Mouse (Mus musculus) 3T3-L1 (cell line): ENCODE results near the gene Adgrv1.
A peak's percentile ranks its signal among the peaks of the same experiment; 100 is the strongest.

Experiments
- DNase-seq: peaks from one replicate; pipeline ENCODE4 v3.0.0-alpha.2; 2015; ENCODE audit warnings: low read depth, low spot score

The Adgrv1 gene

DNA sequence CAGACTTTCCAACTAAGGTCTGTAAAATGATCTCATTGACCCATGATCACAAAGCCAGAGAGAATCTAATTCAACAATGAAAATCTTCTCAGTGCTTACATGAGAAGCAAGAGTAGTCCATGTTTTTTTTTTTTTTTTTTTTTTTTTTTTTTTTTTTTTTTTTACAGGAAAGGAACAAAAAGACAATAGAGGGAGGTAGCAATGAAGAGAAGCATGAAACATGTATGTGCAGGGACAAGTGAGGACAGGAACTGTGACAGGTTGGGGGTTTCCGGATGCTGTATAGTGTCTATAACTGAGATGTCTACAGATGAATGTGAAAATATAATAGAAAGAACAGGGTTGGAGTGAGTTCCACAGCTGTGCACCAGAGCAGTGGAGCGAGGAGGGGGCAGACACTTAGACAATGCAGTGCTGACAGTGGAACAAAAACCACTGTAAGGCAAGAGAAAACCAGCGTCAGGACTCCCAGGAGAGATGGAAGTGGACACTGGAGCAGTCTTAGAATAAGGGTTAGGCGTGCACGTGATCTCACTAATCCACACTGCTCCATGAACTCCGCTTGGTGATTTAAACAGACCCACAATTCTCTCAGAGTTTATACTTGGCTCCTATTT is 490.6 kb downstream of the Adgrv1 start:
- no peak for DNase-seq

- peak; percentile 68 for DNase-seq
Observed at GRCm38 (mm10) chr13:81136652-81137422, 496.1 kb downstream of the Adgrv1 start.

DNA sequence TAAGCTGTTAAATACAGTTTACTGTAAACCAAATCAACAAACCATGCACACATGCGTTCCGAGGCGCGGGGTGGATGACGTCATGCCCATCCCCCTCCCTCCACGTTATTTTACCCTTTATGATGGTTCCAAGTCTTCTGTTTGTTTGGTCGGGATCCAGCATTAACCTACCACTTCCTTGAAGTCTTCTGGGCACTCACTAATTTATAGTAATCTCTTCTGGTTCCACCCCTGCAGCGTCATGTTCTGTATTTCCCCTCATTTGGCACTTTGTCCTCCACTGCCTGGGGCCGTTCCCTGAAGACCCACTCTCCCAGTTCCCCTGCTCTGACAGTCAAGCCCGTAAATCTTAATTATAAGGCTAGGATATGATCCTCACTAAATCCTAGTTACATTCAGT is 497.0 kb downstream of the Adgrv1 start:
- no peak for DNase-seq

DNA sequence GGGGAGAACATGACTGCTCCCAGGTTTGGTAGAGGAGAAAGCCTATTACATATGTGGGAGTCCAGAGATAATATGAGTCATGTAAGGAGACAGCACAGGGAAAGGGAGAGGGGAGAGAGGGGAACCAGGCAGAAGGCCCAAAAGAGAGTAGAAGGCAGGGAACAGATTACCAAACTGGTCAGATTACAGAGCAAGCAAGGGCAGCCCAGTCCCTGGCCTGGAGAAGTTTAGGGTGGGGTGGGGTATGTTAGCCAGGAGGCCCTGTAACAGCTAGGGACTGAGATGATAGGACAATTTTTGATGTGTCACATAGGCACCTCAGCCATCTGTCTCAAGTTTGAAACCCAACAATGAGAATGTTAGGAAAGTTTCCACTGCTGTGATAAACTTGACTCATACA is 498.5 kb downstream of the Adgrv1 start:
- DNase-seq = no peak

GRCm38 (mm10) chr13:81133336-81133735 is 499.6 kb downstream of the Adgrv1 start:
- no peak for DNase-seq

- DNase-seq = no peak
Observed at GRCm38 (mm10) chr13:81132691-81133090, 500.3 kb downstream of the Adgrv1 start.

GRCm38 (mm10) chr13:81131860-81132259 is 501.1 kb downstream of the Adgrv1 start:
- no peak for DNase-seq

DNA sequence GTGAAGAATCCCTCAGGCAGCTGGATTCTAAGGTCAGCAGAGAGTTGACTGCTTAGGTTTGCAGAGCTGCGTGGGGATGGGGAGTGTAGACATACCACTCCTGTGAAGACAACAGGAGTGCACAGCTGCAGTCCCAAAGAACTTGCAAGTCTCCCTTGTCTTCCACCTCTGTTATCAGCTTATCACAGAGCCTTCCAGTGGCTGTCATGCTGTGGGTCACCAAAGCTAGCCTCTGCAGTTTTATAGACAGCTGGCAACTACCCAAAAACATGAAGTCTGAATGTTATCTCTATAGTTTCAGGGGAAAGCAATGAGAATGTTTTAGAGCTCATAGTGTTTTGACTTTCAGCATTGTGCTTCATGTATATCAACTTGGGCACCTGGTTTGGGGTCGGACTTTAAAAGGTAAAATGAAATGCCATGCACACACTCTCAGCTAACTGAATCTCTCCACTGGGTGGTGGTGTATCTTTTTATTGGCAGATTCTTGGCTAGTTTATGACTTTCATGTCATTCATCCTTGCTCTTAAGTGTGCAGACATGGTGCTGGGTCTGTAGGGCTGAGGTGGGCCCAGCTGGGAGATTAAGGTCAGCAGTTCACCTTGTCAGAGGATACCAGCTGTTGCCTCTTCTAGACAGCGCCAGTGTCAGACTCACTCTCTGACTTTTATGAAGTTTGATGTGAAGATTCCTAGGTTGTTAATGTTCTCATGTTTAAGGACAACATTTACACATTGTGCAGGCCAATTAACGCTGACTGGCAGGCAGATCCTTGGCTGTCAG is 502.0 kb downstream of the Adgrv1 start:
- no peak for DNase-seq

DNA sequence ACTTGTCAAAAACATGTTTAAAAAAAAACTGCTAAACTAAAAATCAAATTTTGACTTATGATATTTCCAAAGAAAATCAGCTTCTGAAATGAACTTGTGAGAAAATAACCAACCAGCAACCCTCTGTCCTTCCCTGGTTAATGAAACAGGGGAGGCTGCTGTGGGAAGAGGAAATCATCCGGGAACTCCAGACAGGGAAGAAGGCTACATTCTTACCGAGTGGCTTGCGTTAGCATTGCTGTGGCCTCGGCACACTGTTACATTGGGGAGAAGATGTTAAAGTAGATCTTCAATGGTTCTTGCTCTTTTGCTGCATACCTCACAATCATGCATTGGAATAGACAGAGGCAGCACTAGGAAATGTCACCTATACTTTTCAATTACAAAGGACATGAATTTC is 507.1 kb downstream of the Adgrv1 start:
- no peak for DNase-seq

DNA sequence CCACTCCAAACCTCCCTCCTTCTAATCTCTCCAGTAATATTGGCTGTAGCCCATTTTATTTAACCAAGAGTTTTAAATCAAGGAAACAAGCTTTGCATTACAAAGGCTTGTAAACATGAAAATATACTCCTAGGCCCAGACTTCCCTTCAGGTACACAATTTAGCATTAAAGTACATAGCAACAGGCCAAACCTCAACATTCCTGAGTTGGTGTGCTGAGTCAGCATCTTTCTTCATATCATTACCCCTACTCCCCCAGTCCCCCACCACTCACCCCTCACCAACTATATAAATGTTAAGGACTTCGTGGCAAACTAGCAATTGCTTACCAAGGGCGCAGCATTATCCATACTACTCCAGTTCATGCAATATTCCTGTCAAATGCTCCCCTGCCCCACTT is 510.7 kb downstream of the Adgrv1 start:
- DNase-seq = no peak

- DNase-seq = no peak
Observed at GRCm38 (mm10) chr13:81110479-81110878, 522.5 kb downstream of the Adgrv1 start.

- DNase-seq = no peak
Observed at GRCm38 (mm10) chr13:81109676-81110075, 523.3 kb downstream of the Adgrv1 start.

GRCm38 (mm10) chr13:81108526-81109302 is 524.2 kb downstream of the Adgrv1 start:
- DNase-seq = peak; percentile 8

- no peak for DNase-seq
Observed at GRCm38 (mm10) chr13:81107436-81107835, 525.5 kb downstream of the Adgrv1 start.

GRCm38 (mm10) chr13:81103794-81104193 is 529.2 kb downstream of the Adgrv1 start:
- peak; percentile 77 for DNase-seq

GRCm38 (mm10) chr13:81096424-81096823 is 536.5 kb downstream of the Adgrv1 start:
- no peak for DNase-seq

DNA sequence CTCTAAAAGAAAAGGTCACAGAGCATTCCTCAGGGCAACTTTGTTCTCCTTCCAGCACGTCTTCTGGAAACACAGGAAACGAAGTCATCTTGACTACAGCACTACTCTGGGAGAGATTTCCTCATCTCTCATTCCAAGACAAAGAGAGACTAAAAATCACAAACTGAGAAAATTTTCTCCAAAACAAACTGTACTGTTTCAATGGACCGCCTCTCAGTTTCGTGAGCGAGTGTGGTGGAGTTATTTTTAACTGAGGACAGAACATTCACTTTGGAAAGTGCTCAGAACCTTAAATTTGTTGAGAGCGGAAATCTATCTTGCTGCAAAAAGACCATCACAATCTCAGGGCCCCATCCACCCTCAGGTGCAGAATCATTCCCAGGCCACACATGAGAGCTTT is 538.4 kb downstream of the Adgrv1 start:
- DNase-seq = no peak

- no peak for DNase-seq
Observed at GRCm38 (mm10) chr13:81090051-81090836, 542.7 kb downstream of the Adgrv1 start.

DNA sequence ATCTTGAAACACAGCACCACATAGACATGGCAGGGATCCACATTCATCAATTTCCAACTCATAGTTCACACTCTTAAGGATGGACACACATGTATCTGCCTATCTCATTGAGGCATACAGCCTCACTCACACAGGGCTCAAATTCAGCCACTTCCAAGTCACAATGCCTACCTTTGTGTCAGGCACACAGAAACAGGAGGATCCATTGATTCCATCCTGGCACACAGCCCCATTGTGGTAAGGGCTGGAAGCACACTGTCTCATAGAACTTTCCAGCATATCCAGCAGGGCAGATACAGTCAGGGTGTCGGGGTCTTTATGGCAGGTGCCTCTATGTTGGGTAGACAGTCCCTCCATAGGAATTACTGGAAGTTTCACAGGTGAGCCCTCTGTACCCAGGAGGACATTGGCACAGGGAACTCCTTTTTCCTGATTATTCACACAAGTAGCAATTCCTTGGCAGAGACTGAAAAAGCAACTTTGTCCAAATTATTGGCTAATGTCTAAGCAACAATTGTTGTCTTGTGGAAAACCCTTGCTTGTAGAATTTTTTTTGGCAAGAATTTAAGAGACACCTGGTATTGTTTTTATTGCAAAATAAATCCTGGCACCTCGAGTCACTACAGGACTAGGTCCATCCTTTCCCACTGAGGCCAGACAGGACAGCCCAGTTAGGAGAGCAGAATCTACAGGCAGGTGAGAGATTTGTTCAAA is 545.8 kb downstream of the Adgrv1 start:
- DNase-seq = no peak

GRCm38 (mm10) chr13:81072214-81072613 is 560.7 kb downstream of the Adgrv1 start:
- no peak for DNase-seq
